Mouse (Mus musculus): ENCODE data around the gene Ahnak. TPM values are rescaled to one million over a fixed set of nuclear protein-coding genes. Genes with fewer than 3 reads are reported as not detected.
"Not testable (repeated sequence)": the region's sequence is repeated elsewhere in the genome, so short reads cannot be mapped to it uniquely, and the experiment has no call there.

Ahnak gene
- polyA plus RNA-seq, 1 experiment = 126 TPM

GRCm38 (mm10) chr19:8994813-8995607 is 5.9 kb downstream of the Ahnak start:
- no peak for DNase-seq (ENCODE audit: low spot score)

- no peak for DNase-seq (ENCODE audit: low spot score)
Observed at GRCm38 (mm10) chr19:8996601-8997000, 7.5 kb downstream of the Ahnak start.

- DNase-seq (ENCODE audit: low spot score) = peak; percentile 72
Observed at GRCm38 (mm10) chr19:8997546-8997945, 8.5 kb downstream of the Ahnak start.

- no peak for DNase-seq (ENCODE audit: low spot score)
Observed at GRCm38 (mm10) chr19:8998546-8998945, 9.5 kb downstream of the Ahnak start.

GRCm38 (mm10) chr19:8999223-8999622 is 10.1 kb downstream of the Ahnak start:
- DNase-seq (ENCODE audit: low spot score) = no peak

GRCm38 (mm10) chr19:9006915-9007314 is 17.8 kb downstream of the Ahnak start:
- not testable (repeated sequence) for DNase-seq (ENCODE audit: low spot score)

GRCm38 (mm10) chr19:9019298-9019697 is 30.2 kb downstream of the Ahnak start:
- DNase-seq (ENCODE audit: low spot score) = no peak

- DNase-seq (ENCODE audit: low spot score) = no peak
Observed at GRCm38 (mm10) chr19:9023021-9023778, 34.1 kb downstream of the Ahnak start.

- no peak for DNase-seq (ENCODE audit: low spot score)
Observed at GRCm38 (mm10) chr19:9025562-9026257, 36.6 kb downstream of the Ahnak start.

- no peak for DNase-seq (ENCODE audit: low spot score)
Observed at GRCm38 (mm10) chr19:9026634-9027033, 37.5 kb downstream of the Ahnak start.

- no peak for DNase-seq (ENCODE audit: low spot score)
Observed at GRCm38 (mm10) chr19:9027795-9028194, 38.7 kb downstream of the Ahnak start.

GRCm38 (mm10) chr19:9028375-9028774 is 39.3 kb downstream of the Ahnak start:
- DNase-seq (ENCODE audit: low spot score) = no peak

- no peak for DNase-seq (ENCODE audit: low spot score)
Observed at GRCm38 (mm10) chr19:9029640-9030262, 40.7 kb downstream of the Ahnak start.

- DNase-seq (ENCODE audit: low spot score) = no peak
Observed at GRCm38 (mm10) chr19:9032502-9033129, 43.5 kb downstream of the Ahnak start.

- no peak for DNase-seq (ENCODE audit: low spot score)
Observed at GRCm38 (mm10) chr19:9033412-9034340, 44.6 kb downstream of the Ahnak start.

GRCm38 (mm10) chr19:9034480-9034879 is 45.4 kb downstream of the Ahnak start:
- DNase-seq (ENCODE audit: low spot score) = no peak

GRCm38 (mm10) chr19:9035101-9035500 is 46.0 kb downstream of the Ahnak start:
- DNase-seq (ENCODE audit: low spot score) = no peak

- DNase-seq (ENCODE audit: low spot score) = no peak
Observed at GRCm38 (mm10) chr19:9038136-9038535, 49.1 kb downstream of the Ahnak start.

- no peak for DNase-seq (ENCODE audit: low spot score)
Observed at GRCm38 (mm10) chr19:9039266-9039665, 50.2 kb downstream of the Ahnak start.

- no peak for DNase-seq (ENCODE audit: low spot score)
Observed at GRCm38 (mm10) chr19:9039928-9040327, 50.8 kb downstream of the Ahnak start.

All from urinary bladder, adult 2 months (tissue).